Mouse (Mus musculus): ENCODE data around the gene Lmod2.

- TF ChIP-seq TAL1 (conservative IDR thresholded peaks at IDR 0.05; ENCODE audit: low read depth, low read length) (no peak), GATA1 (IDR thresholded peaks at IDR 0.05; ENCODE audit: borderline replicate concordance, low read length) (no peak), CTCF (IDR thresholded peaks at IDR 0.05; ENCODE audit: low read depth, low read length) (no peak), POLR2AphosphoS5 (IDR thresholded peaks at IDR 0.05; ENCODE audit: insufficient replicate concordance, low read depth, low read length) (no peak)
These were observed 47.8 kb upstream of the Lmod2 start for GRCm38 (mm10) chr6:24549801-24550200.
